Mouse (Mus musculus) thymus, adult 2 months (tissue): ENCODE data around the gene Tmem255b.

Experiments used
- CTCF ChIP-seq: fragments of 200-500 bp; IDR thresholded peaks from 2 replicates; pipeline ENCODE4 v1.5.1; 2012; ENCODE audit warnings: mild to moderate bottlenecking, control low read depth, low read length, moderate library complexity, borderline replicate concordance; ENCODE audit not compliant: control insufficient read depth, poor library complexity, insufficient read depth; ENCODE audit errors: extremely low read depth
- POLR2A ChIP-seq: fragments of 200-500 bp; IDR thresholded peaks from 2 replicates; pipeline ENCODE4 v1.6.1; 2012; ENCODE audit warnings: mild to moderate bottlenecking, low read length, control low read depth, moderate library complexity; ENCODE audit not compliant: control insufficient read depth, poor library complexity, insufficient read depth; ENCODE audit errors: extremely low read depth

GRCm38 (mm10) chr8:13461843-13462242, 26.9 kb downstream of the Tmem255b start:
- TF ChIP-seq CTCF (peak; percentile 93), POLR2A (no peak)
